Mouse (Mus musculus) brain, adult 2 months (tissue): ENCODE data around the gene Ifi35.
"Not testable (repeated sequence)": the region's sequence is repeated elsewhere in the genome, so short reads cannot be mapped to it uniquely, and the experiment has no call there.

ENCODE experiments used
- DNase-seq: peaks from one replicate; pipeline ENCODE4 v3.0.0; 2011; ENCODE audit warnings: low read depth, low spot score

Gene Ifi35

DNA sequence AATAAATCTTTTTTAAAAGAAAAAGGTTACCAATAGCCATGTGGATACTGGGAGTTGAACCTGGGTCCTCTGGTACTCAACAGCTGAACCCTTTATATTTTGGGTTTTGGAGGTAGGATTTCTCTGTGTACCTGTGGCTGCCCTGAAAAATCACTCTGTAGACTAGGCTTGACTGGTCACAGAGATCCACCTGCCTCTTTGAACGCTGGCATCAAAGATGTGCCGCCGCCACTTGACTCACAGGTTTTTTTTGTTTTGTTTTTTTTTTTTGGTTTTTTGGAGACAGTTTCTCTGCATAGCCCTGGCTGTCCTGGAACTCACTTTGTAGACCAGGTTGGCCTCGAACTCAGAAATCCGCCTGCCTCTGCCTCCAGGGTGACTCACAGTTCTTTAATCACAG is 421 bp upstream of the Ifi35 start:
- DNase-seq: no peak

- no peak for DNase-seq
Measured at GRCm38 (mm10) chr11:101448899-101449298, 692 bp downstream of the Ifi35 start.

GRCm38 (mm10) chr11:101449596-101449995 is 1.4 kb downstream of the Ifi35 start:
- not testable (repeated sequence) for DNase-seq

DNA sequence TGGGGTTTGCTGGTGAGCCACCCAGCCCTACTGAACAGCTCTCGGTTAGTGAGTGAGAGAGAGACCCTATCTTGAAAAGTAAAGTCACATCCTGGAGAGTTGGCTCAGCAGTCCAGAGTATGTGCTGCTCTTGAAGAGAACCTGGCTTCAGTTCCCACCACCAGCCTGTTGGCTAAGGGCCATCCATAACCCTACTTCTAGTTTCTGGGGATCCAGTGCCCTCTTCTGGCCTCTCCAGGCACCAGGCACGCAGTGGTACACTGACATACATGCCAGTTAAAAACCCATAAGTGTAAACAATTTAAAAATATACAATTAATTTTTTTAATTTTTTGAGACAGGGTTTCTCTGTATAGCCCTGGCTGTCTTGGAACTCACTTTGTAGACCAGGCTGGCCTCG is 2.2 kb downstream of the Ifi35 start:
- DNase-seq: no peak

GRCm38 (mm10) chr11:101451536-101451935 is 3.3 kb downstream of the Ifi35 start:
- DNase-seq: no peak

GRCm38 (mm10) chr11:101452093-101452774 is 4.0 kb downstream of the Ifi35 start:
- DNase-seq: no peak

DNA sequence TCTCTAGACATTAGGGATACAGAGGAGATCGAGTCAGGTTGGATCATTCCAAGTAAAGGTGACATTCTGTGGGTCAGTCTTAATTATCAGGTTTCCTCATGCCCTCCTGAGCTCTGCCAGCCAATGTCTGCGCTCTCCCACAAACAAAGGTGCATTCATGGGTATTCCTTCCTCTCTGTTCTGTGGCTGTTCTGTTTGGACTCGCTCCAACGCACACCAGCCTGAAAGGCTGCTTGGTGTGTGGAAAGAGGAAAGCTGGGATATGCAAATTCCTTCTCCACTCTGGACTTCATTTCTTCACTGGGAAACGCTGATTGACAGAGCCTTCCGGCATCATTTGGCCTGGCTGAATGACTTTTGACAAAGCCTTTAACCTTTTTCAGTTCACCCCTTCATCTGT is 6.5 kb downstream of the Ifi35 start:
- DNase-seq: no peak

DNA sequence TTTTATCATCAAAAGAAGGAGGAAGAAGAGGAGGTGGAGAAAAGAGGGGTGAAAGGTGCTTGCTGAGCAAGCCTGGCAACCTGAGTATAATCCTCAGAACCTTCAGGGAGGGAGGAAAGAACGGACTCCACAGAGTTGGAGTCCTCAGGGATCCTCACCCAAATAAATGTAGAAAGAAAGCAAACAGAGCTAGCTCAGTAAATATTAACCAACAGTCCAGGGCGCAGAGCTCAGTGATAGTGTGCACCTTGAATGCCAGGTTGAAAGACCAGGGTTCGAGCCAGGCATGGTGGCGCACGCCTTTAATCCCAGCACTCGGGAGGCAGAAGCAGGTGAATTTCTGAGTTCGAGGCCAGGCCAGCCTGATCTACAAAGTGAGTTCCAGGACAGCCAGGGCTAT is 7.4 kb downstream of the Ifi35 start:
- no peak for DNase-seq

GRCm38 (mm10) chr11:101457631-101458030 is 9.4 kb downstream of the Ifi35 start:
- DNase-seq: no peak

DNA sequence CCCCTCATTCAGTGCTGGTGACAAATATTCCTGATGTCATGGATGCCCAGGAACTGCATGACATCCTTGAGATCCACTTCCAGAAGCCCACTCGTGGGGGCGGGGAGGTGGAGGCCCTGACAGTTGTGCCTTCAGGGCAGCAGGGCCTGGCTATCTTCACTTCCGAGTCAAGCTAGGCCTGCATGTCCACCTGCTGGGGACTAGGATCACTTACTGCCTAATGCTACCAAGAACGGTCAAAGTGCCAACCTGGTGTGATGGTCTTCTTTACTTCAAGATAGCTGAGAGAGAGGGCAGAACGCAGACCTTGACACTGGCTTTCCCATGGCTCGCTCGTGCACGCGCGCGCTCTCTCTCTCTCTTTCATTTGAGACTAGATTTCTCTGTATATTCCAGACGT is 10.0 kb downstream of the Ifi35 start:
- DNase-seq: no peak

DNA sequence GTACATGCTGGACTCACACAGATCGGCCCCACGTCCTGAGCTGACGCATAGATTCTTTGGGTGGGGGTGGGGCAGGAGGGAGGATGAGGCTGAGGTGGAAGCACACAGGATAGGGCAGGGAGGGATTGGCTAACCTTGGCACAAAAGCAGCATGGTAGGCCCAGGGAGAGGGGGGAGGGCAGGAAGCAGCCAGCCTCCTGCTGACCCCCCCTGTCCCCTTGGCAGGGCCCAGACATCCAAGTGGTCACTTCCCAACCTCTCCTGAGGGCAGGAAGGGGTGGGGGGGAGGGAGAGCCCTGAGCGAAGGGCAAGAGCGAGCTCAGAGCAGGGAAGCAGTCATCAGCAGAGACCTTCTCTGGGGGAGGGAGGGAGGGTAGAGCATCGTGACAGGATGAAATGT is 11.5 kb downstream of the Ifi35 start:
- no peak for DNase-seq

- DNase-seq: no peak
Measured at GRCm38 (mm10) chr11:101460321-101460720, 12.1 kb downstream of the Ifi35 start.

DNA sequence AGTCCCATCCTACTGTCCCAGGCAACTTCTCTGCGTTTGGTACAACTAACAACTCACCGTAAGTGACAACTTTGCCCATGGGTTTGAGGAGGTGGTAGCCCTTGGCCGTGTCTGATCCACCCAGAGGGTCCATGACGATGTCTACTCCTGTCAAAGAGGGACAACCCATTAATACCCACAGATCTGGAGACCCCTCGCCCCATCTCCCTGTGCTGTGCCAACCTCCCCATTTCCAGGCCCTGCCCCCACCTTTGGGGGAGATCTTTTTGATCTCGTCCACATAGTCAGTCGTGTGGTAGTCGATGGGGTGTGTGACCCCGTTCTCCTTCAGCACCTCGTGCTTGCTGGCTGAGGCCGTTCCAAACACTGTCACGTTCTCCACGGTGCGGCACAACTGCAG is 13.9 kb downstream of the Ifi35 start:
- DNase-seq: no peak

GRCm38 (mm10) chr11:101462583-101463440 is 14.6 kb downstream of the Ifi35 start:
- peak; percentile 65 for DNase-seq

DNA sequence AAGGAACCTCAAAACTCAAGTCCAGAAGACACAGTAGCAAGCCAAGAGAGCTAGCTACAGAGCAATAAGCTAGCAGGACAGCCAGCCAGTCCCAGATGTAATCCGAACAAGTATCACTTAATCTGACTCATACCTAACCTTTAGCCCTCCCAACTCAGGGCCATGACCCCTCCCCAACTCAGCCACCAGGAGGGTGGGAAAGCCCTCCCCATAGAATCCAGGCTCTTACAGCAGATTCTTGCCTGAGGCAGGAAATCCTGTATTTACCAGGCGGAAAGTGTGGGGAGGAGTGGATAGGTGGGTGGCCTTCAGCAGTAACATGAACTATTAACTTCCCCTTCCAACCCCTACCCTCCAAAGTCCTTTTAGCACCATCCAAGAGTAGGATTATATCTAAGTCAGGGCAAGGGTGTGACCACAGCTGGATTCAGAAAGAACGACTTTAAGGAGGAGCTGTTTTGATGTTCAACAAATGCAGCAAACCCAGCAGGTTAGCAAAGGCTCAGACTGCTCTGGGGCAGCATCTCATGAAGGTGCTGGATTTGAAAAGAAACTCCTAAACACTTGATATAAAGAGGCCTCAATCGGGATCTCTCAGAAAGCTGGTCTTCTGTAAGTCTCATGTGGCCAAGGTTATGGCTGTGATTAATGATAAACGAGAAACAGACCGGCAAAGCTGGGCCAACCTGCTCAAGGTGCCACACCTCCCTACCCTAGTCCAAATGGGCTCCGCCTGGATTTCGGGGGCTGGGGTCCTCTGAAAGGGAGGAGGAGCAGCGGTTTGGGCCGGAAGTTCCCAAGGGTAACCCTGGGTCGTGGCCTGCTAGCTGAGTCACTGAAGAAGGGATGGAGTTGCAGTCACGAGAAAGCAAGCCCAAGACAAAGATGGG is 16.2 kb downstream of the Ifi35 start, which contains the start of gene Rnd2:
Gene Rnd2, plus strand, starts transcription at position 789 of the 890 bp plus-strand sequence.
- DNase-seq: no peak

GRCm38 (mm10) chr11:101465101-101465868 is 17.1 kb downstream of the Ifi35 start:
- peak; percentile 60 for DNase-seq

DNA sequence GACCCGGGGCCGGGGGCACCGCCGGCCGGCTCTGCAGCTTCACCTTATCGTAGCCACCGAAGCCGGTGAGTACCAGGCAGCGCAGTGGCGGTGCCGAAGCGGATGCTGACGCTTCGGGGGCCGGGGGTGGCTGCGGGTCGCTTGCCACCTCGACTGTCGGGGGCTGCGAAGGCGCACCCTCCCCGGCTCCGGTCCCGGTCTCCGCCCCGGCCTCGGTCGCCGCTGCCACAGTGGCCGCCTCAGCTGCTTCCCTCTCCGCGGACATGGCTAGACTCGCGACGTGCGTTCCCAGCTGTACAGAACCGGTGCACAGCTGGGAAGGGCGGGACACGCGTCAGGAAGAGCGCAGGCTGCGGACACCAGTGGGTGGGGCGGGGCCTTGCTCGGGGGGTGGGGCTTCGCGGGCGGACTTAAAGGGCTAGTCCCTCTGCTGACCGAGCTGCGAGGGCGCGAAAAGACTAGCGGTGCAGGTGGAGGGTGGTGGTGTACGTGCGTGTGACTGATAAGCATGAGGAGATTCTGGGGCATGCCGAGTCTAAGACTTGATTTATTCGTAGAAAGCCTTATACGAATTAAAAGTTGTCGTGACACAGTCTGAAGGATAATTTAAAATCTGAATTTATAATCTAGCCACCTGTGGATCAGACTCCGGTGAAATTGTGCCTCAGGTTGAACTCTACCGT is 17.8 kb downstream of the Ifi35 start, which contains the start of gene Vat1:
Gene Vat1, minus strand, starts transcription at position 362 of the 683 bp plus-strand sequence.
- peak; percentile 88 for DNase-seq

GRCm38 (mm10) chr11:101466552-101466950 is 18.3 kb downstream of the Ifi35 start:
- DNase-seq: not testable (repeated sequence)

DNA sequence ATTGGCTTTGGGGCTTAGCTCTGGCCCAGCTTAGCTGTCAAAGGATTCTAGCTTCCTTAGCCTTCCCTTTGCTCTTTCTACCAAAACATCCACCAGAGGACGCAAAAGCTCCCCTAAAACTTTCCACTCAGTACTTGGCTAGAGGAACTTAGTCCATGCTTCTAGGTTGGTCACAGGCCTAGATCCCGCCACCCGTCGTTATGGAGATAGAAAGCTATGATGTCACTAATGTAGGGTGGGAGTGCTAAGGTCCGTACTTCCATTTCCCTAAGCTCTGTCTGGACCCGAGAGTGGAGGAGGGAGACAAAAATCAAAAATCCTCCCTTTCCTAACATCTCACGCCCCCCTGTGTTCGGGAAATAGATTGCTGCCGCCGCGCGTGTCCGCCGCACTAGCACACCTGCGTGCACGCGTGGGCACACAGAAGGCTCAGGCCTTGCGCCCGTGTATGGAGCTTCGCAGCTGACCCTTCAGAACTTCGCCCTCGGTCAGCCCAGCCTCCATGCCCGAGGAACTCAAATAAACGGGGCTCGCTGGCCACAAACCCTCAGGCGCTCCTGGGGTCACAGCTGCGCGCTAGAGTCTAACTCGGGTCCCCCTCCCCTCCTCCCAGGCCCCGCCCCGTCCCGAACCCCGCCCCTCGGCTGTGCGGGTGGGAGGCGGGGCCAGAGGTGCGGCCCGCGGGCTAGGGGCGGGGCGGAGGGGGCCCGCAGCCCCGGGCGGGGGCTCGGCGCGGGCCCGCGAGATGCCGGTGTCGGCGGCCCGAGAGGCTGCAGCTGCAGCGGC is 19.5 kb downstream of the Ifi35 start:
- peak; percentile 92 for DNase-seq

DNA sequence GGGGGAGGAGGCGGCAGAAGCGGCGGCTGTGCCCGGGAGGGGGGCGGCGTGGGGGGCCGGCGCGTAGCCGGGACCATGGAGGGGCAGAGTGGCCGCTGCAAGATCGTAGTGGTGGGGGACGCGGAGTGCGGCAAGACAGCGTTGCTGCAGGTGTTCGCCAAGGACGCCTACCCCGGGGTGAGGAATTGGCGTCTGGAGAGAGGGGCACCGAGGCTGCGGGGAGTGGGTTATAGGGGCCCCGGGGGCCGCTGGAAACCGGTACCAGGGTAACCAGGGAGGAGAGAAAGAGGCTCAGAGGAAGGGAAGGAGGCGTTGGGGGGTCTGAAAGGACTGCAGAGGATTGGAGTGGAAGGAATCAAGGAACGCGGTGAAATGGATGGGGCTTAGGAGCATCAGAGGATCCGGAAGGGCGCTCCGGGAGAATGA is 20.1 kb downstream of the Ifi35 start:
- peak; percentile 19 for DNase-seq
